Mouse (Mus musculus) hindbrain, postnatal 0 days (tissue): ENCODE data around the gene Eva1c. TPM values are rescaled to one million over a fixed set of nuclear protein-coding genes. Genes with fewer than 3 reads are reported as not detected.

Experiments
- ATAC-seq: fragments of 200-750 bp; cut with Nextera tagmentation; 2 replicates; pipeline ENCODE4 v1.8.0; 2017; ENCODE audit warnings: mild to moderate bottlenecking, moderate TSS enrichment, moderate library complexity
- DNase-seq: peaks from one replicate; pipeline ENCODE4 v3.0.0-alpha.2; 2015; ENCODE audit warnings: low spot score
- H3K27ac ChIP-seq: fragments of 300-500 bp; sonication (generic); 2 replicates; pipeline ENCODE4 v1.5.1; 2014; ENCODE audit warnings: mild to moderate bottlenecking
- H3K27me3 ChIP-seq: fragments of 300-500 bp; sonication (generic); 2 replicates; pipeline ENCODE4 v1.6.1; 2014; ENCODE audit warnings: low read length, mixed read lengths; ENCODE audit not compliant: insufficient read depth
- H3K36me3 ChIP-seq: fragments of 300-500 bp; sonication (generic); 2 replicates; pipeline ENCODE4 v1.6.1; 2014; ENCODE audit warnings: low read length, mixed read lengths; ENCODE audit not compliant: insufficient read depth
- H3K4me1 ChIP-seq: fragments of 300-500 bp; sonication (generic); 2 replicates; pipeline ENCODE4 v1.6.1; 2014; ENCODE audit warnings: antibody characterized with exemption, low read length, mixed read lengths; ENCODE audit not compliant: insufficient read depth
- H3K4me2 ChIP-seq: fragments of 300-500 bp; sonication (generic); 2 replicates; pipeline ENCODE4 v1.6.1; 2014; ENCODE audit warnings: low read depth, mild to moderate bottlenecking, low read length, moderate library complexity, mixed read lengths
- H3K4me3 ChIP-seq: fragments of 300-500 bp; sonication (generic); 2 replicates; pipeline ENCODE4 v1.5.1; 2014; ENCODE audit warnings: low read length
- H3K9ac ChIP-seq: fragments of 300-500 bp; sonication (generic); replicated peaks from 2 replicates; pipeline ENCODE4 v1.6.1; 2014; ENCODE audit warnings: mild to moderate bottlenecking, low read length, moderate library complexity, mixed read lengths
- H3K9me3 ChIP-seq: fragments of 300-500 bp; sonication (generic); 2 replicates; pipeline ENCODE4 v1.6.1; 2016; ENCODE audit warnings: low read length, mixed read lengths
- CTCF ChIP-seq: IDR thresholded peaks from 2 replicates; pipeline ENCODE4 v1.5.1; 2016; ENCODE audit warnings: antibody characterized with exemption, control low read depth, low read depth
- WGBS: fragments of 180-500 bp; shearing (Covaris S2); extraction: QIAGEN DNeasy Blood & Tissue Kit; methylation state at CpG from one replicate; pipeline ENCODE4 v1.1.7; 2014; 5-methylcytosine and 5-hydroxymethylcytosine counted together
- polyA plus RNA-seq: library from polyadenylated mRNA; unstranded; fragments of >200 nt; fragmentation: Nextera tagmentation; extraction: Ambion mirVana; gene quantifications from 2 replicates; pipeline ENCODE4 v1.2.1, GENCODE M21; 2015
- total RNA-seq: library from RNA; depleted of rRNA; stranded (reverse); fragments of >200 nt; gene quantifications from 2 replicates; pipeline ENCODE4 v1.2.3, GENCODE M21; 2014

Eva1c gene
- total and polyA plus RNA-seq, 2 experiments from 2014 or later: 4.0 to 9.4 TPM

DNA sequence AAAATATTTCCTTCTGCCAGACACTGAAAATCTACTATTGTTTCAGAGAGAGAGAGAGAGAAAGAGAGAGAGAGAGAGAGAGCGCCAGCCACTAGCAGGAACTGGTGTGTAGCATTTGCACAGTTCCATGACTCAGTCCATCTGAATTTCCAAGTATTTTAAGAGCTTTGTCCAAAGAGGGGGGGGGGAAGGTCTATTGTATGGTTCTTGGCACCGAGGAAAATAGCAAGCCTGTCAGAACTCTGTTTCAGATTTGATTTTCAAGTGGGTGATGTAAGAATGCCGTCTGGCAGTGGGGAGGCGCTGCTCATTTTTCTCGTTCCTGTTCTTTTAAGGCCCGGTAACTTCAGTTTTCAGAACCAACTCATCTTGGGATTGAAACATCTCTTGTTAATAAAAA, 18.5 kb downstream of the Eva1c start:
- no peak overlapping the region for H3K9ac ChIP-seq
- peak overlapping the region; percentile 31; the same call in 1 of the 2 replicates for H3K4me2 ChIP-seq
- no peaks in the 10 kb centered on the region for H3K4me1 ChIP-seq
- TF ChIP-seq CTCF: peak; percentile 3; the same call in 1 of the 2 replicates
- no peaks in the 10 kb centered on the region for H3K36me3 ChIP-seq
- peak; percentile 74 for ATAC-seq
- H3K27me3 ChIP-seq: no peaks in the 10 kb centered on the region; the same call in 1 of the 2 replicates
- H3K4me3 ChIP-seq: no peak overlapping the region
- 45% methylated on average over 6 of the region's 6 CpGs for WGBS
- peak overlapping the region; percentile 54; the same call in 1 of the 2 replicates for H3K27ac ChIP-seq
- no peaks in the 10 kb centered on the region for H3K9me3 ChIP-seq
- DNase-seq: peak; percentile 42

GRCm38 (mm10) chr16:90845591-90845990, 19.1 kb downstream of the Eva1c start:
- 44% methylated on average over 13 of the region's 13 CpGs for WGBS

DNA sequence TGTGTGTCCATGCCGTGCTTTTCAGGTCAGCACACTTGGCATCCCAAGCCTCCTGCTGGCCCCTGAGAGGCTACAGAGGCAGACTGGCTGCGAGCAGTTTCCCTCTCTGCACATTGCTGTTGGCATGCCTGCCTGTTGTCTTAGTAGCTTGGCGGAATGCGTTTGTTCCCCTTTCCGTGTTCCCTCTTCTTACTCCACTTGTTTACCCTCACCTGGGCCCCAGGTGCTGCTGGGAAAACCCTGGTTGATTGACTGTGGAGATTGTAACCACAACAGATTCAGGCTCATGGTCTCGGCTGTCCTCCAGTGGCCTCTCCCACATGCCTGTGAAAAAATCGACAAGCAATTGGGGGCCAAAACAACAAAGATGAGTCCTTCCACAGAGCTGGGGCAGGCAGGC, 22.2 kb downstream of the Eva1c start:
- Histone ChIP-seq H3K27me3 (no peaks in the 10 kb centered on the region; the same call in 1 of the 2 replicates), H3K4me2 (no peak overlapping the region), H3K4me1 (no peaks in the 10 kb centered on the region), H3K9me3 (no peaks in the 10 kb centered on the region), H3K36me3 (no peaks in the 10 kb centered on the region), H3K4me3 (no peak overlapping the region), H3K27ac (no peak overlapping the region), H3K9ac (no peak overlapping the region)
- no peak for ATAC-seq
- DNase-seq: no peak
- WGBS: 55% methylated on average over 7 of the region's 7 CpGs
- no peak for TF ChIP-seq CTCF

More at GRCm38 (mm10) chr16:90845591-90845990, 19.1 kb downstream of the Eva1c start:
- Histone ChIP-seq H3K4me1 (no peaks in the 10 kb centered on the region), H3K27ac (peak overlapping the region; percentile 61; the same call in 1 of the 2 replicates), H3K9me3 (no peaks in the 10 kb centered on the region), H3K9ac (no peak overlapping the region), H3K4me2 (peak overlapping the region; percentile 31; the same call in 1 of the 2 replicates), H3K36me3 (no peaks in the 10 kb centered on the region), H3K4me3 (no peak overlapping the region), H3K27me3 (no peaks in the 10 kb centered on the region; the same call in 1 of the 2 replicates)
- DNase-seq (peak; percentile 39), ATAC-seq (peak; percentile 78)
- no peak for TF ChIP-seq CTCF

GRCm38 (mm10) chr16:90849262-90849661, 22.7 kb downstream of the Eva1c start:
- DNase-seq: no peak
- Histone ChIP-seq H3K27ac (no peak overlapping the region), H3K27me3 (no peaks in the 10 kb centered on the region; the same call in 1 of the 2 replicates), H3K36me3 (no peaks in the 10 kb centered on the region), H3K9me3 (no peaks in the 10 kb centered on the region), H3K4me3 (no peak overlapping the region), H3K9ac (no peak overlapping the region), H3K4me1 (no peaks in the 10 kb centered on the region), H3K4me2 (no peak overlapping the region)
- TF ChIP-seq CTCF: no peak
- WGBS: 49% methylated on average over 12 of the region's 12 CpGs
- no peak for ATAC-seq

DNA sequence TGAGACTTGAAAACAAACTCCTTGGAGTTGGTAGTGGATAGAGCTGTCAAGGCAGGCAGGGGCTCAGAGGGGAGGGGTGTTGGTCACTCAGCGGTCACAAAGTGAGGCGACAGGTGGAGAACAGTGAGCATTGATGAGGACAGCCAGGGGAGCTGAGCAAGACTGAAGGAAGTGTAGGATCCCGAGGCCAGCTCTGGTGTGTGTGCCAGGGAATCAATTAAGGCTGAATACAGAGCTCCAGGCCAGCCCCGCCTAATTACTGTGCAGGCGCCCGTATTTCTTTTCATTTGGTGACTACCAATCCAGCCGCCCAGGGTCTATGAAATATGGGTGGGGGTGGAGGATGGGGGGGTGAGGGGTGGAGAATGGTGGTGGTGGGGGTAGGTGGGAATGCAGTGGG, 24.4 kb downstream of the Eva1c start:
- no peak overlapping the region for H3K9ac ChIP-seq
- no peak for ATAC-seq

GRCm38 (mm10) chr16:90851621-90852334, 25.3 kb downstream of the Eva1c start:
- Histone ChIP-seq H3K36me3 (no peaks in the 10 kb centered on the region), H3K9me3 (no peaks in the 10 kb centered on the region), H3K4me3 (no peak overlapping the region), H3K4me2 (no peak overlapping the region), H3K27me3 (no peaks in the 10 kb centered on the region; the same call in 1 of the 2 replicates), H3K27ac (no peak overlapping the region), H3K9ac (no peak overlapping the region), H3K4me1 (no peaks in the 10 kb centered on the region)
- no peak for DNase-seq
- WGBS: 64% methylated on average over 11 of the region's 11 CpGs
- no peak for TF ChIP-seq CTCF
- no peak for ATAC-seq

More for the DNA sequence above, 24.4 kb downstream of the Eva1c start:
- Histone ChIP-seq H3K4me1 (no peaks in the 10 kb centered on the region), H3K27ac (no peak overlapping the region), H3K9me3 (no peaks in the 10 kb centered on the region), H3K4me2 (no peak overlapping the region), H3K4me3 (no peak overlapping the region), H3K27me3 (no peaks in the 10 kb centered on the region; the same call in 1 of the 2 replicates), H3K36me3 (no peaks in the 10 kb centered on the region)
- TF ChIP-seq CTCF: no peak
- DNase-seq: no peak
- 38% methylated on average over 7 of the region's 7 CpGs for WGBS
